Mouse (Mus musculus): Measurements from ENCODE around the gene Lrrk1.

- no peak for TF ChIP-seq CTCF (IDR thresholded peaks at IDR 0.05; ENCODE audit: low read depth)
- no peak for TF ChIP-seq EP300 (IDR thresholded peaks at IDR 0.05; ENCODE audit: low read depth)
Measured at GRCm38 (mm10) chr7:66333906-66334500, 54.1 kb downstream of the Lrrk1 start.

Measured in liver, postnatal 0 days (tissue).